Mouse (Mus musculus) lung, embryonic 14.5 days (tissue): ENCODE measurements at regions not wholly inside any gene's neighbourhood (a gene's known extent, or its start where the extent isn't known, plus 50 kb on each side); places are given as distances from the start of the nearest gene placed in this dataset.

Experiments
- ATAC-seq: fragments of 200-750 bp; cut with Nextera tagmentation; 2 replicates; pipeline ENCODE4 v1.8.0; 2017; ENCODE audit warnings: mild to moderate bottlenecking, moderate TSS enrichment, moderate library complexity; ENCODE audit not compliant: insufficient read depth
- DNase-seq: peaks from one replicate; pipeline ENCODE4 v3.0.0-alpha.2; 2015
- H3K27ac ChIP-seq: fragments of 300-500 bp; sonication (generic); 2 replicates; pipeline ENCODE4 v1.5.1; 2014; ENCODE audit warnings: low read depth, mild to moderate bottlenecking, moderate library complexity
- H3K27me3 ChIP-seq: fragments of 300-500 bp; sonication (generic); 2 replicates; pipeline ENCODE4 v1.6.1; 2014; ENCODE audit warnings: low read length, control low read depth; ENCODE audit not compliant: insufficient read depth
- H3K36me3 ChIP-seq: fragments of 300-500 bp; sonication (generic); 2 replicates; pipeline ENCODE4 v1.6.1; 2014; ENCODE audit warnings: control low read depth; ENCODE audit not compliant: insufficient read depth
- H3K4me1 ChIP-seq: fragments of 300-500 bp; sonication (generic); 2 replicates; pipeline ENCODE4 v1.6.1; 2014; ENCODE audit warnings: antibody characterized with exemption, control low read depth; ENCODE audit not compliant: insufficient read depth
- H3K4me2 ChIP-seq: fragments of 300-500 bp; sonication (generic); 2 replicates; pipeline ENCODE4 v1.6.1; 2014; ENCODE audit warnings: mild to moderate bottlenecking
- H3K4me3 ChIP-seq: fragments of 300-500 bp; sonication (generic); 2 replicates; pipeline ENCODE4 v1.5.1; 2014; ENCODE audit warnings: low read depth, low read length
- H3K9ac ChIP-seq: fragments of 300-500 bp; sonication (generic); 2 replicates; pipeline ENCODE4 v1.6.1; 2014
- H3K9me3 ChIP-seq: fragments of 300-500 bp; sonication (generic); 2 replicates; pipeline ENCODE4 v1.6.1; 2016; ENCODE audit warnings: low read depth, low read length, control low read depth
- CTCF ChIP-seq: IDR thresholded peaks from 2 replicates; pipeline ENCODE4 v1.5.1; 2016; ENCODE audit warnings: antibody characterized with exemption, low read depth
- WGBS: fragments of 180-500 bp; shearing (Covaris S2); extraction: QIAGEN DNeasy Blood & Tissue Kit; methylation state at CpG from one replicate; pipeline ENCODE4 v1.1.7; 2014; 5-methylcytosine and 5-hydroxymethylcytosine counted together

GRCm38 (mm10) chr9:98091105-98091504 is 58.1 kb upstream of the Clstn2 start:
- DNase-seq, result no peak
- WGBS, result 70% methylated on average over 1 of the region's 1 CpGs
- Histone ChIP-seq H3K27ac (no peak overlapping the region), H3K9me3 (no peaks in the 10 kb centered on the region), H3K4me2 (no peak overlapping the region), H3K4me1 (no peaks in the 10 kb centered on the region), H3K27me3 (no peaks in the 10 kb centered on the region), H3K9ac (no peak overlapping the region), H3K36me3 (no peaks in the 10 kb centered on the region), H3K4me3 (no peak overlapping the region)
- ATAC-seq, result no peak
- no peak for TF ChIP-seq CTCF

- Histone ChIP-seq H3K4me3 (no peak overlapping the region), H3K27me3 (no peaks in the 10 kb centered on the region), H3K4me2 (no peak overlapping the region), H3K36me3 (no peaks in the 10 kb centered on the region), H3K9ac (no peak overlapping the region), H3K9me3 (no peaks in the 10 kb centered on the region), H3K27ac (no peak overlapping the region), H3K4me1 (no peaks in the 10 kb centered on the region)
- DNase-seq (peak; percentile 14), ATAC-seq (no peak)
- 56% methylated on average over 10 of the region's 10 CpGs for WGBS
- no peak for TF ChIP-seq CTCF
These were observed 62.2 kb upstream of the Clstn2 start for GRCm38 (mm10) chr9:98095064-98095790.

- ATAC-seq (no peak), DNase-seq (no peak)
- Histone ChIP-seq H3K9ac (no peak overlapping the region), H3K4me3 (no peak overlapping the region), H3K9me3 (no peaks in the 10 kb centered on the region), H3K36me3 (no peaks in the 10 kb centered on the region), H3K4me1 (no peaks in the 10 kb centered on the region), H3K27me3 (no peaks in the 10 kb centered on the region), H3K4me2 (no peak overlapping the region), H3K27ac (no peak overlapping the region)
- 56% methylated on average over 6 of the region's 6 CpGs for WGBS
- TF ChIP-seq CTCF, result peak; percentile 4; the same call in 1 of the 2 replicates
These were observed 90.4 kb upstream of the Clstn2 start for GRCm38 (mm10) chr9:98123390-98123789.

- no peak overlapping the region for H3K27ac ChIP-seq
- ATAC-seq (no peak), DNase-seq (no peak)
- H3K36me3 ChIP-seq, result no peaks in the 10 kb centered on the region
- no peaks in the 10 kb centered on the region for H3K9me3 ChIP-seq
- 76% methylated on average over 4 of the region's 4 CpGs for WGBS
- H3K4me3 ChIP-seq, result no peak overlapping the region
- TF ChIP-seq CTCF, result no peak
- no peaks in the 10 kb centered on the region for H3K4me1 ChIP-seq
- no peak overlapping the region for H3K4me2 ChIP-seq
- no peak overlapping the region for H3K9ac ChIP-seq
- no peaks in the 10 kb centered on the region for H3K27me3 ChIP-seq
These were observed 96.6 kb upstream of the Clstn2 start for GRCm38 (mm10) chr9:98129596-98129995.

GRCm38 (mm10) chr9:98130849-98131248 is 97.9 kb upstream of the Clstn2 start:
- DNase-seq (no peak), ATAC-seq (no peak)
- Histone ChIP-seq H3K9me3 (no peaks in the 10 kb centered on the region), H3K36me3 (no peaks in the 10 kb centered on the region), H3K27me3 (no peaks in the 10 kb centered on the region), H3K27ac (no peak overlapping the region), H3K9ac (no peak overlapping the region), H3K4me3 (no peak overlapping the region), H3K4me2 (no peak overlapping the region), H3K4me1 (no peaks in the 10 kb centered on the region)
- TF ChIP-seq CTCF, result no peak
- 73% methylated on average over 5 of the region's 5 CpGs for WGBS

- no peak for DNase-seq
- TF ChIP-seq CTCF, result no peak
- H3K27me3 ChIP-seq, result no peaks in the 10 kb centered on the region
These were observed 107.6 kb upstream of the Clstn2 start for GRCm38 (mm10) chr9:98140546-98140945.

GRCm38 (mm10) chr9:98142121-98142520 is 109.1 kb upstream of the Clstn2 start:
- ATAC-seq, result no peak
- no peak overlapping the region for H3K27ac ChIP-seq
- no peaks in the 10 kb centered on the region for H3K36me3 ChIP-seq
- DNase-seq, result no peak
- H3K9me3 ChIP-seq, result no peaks in the 10 kb centered on the region
- no peaks in the 10 kb centered on the region for H3K4me1 ChIP-seq
- H3K9ac ChIP-seq, result no peak overlapping the region
- WGBS, result 69% methylated on average over 7 of the region's 7 CpGs
- no peak overlapping the region for H3K4me3 ChIP-seq
- TF ChIP-seq CTCF, result no peak
- no peak overlapping the region for H3K4me2 ChIP-seq
- H3K27me3 ChIP-seq, result no peaks in the 10 kb centered on the region

More at GRCm38 (mm10) chr9:98140546-98140945, 107.6 kb upstream of the Clstn2 start:
- Histone ChIP-seq H3K27ac (no peak overlapping the region), H3K9ac (no peak overlapping the region), H3K4me2 (no peak overlapping the region), H3K9me3 (no peaks in the 10 kb centered on the region), H3K4me1 (no peaks in the 10 kb centered on the region), H3K4me3 (no peak overlapping the region), H3K36me3 (no peaks in the 10 kb centered on the region)
- ATAC-seq, result no peak
